Mouse (Mus musculus): ENCODE results near the gene Chrd. TPM values are rescaled to one million over a fixed set of nuclear protein-coding genes. Genes with fewer than 3 reads are reported as not detected.

Chrd gene
- polyA plus RNA-seq, 1 experiment, result 60.1 TPM

DNA sequence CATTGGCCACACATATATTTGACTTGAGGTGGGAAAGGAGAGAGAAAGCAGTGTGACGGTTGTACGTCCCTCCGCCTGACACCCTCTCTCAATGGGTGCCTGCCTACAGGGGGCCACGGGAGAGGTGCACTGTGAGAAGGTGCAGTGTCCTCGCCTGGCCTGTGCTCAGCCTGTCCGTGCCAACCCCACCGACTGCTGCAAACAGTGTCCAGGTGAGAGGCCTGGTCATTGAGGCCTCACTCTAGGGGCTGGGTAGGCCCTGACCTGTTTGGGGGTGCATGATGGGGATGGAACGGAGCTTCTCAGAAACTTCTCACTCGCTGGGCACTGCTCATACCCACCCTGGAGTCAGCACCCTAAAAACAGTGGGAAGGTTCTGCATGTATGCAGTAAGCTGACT lies 6.9 kb downstream of the Chrd start:
- no peak for DNase-seq
- Histone ChIP-seq H3K27ac (ENCODE audit: insufficient read depth, low read length) (no peak overlapping the region), H3K27me3 (ENCODE audit: control insufficient read depth, insufficient read depth, low read length) (no peaks in the 10 kb centered on the region), H3K4me3 (replicated peaks; ENCODE audit: insufficient read depth, low read depth, low read length) (no peak overlapping the region), H3K4me1 (ENCODE audit: control insufficient read depth, insufficient read depth, low read length) (peaks cover 16% of the 10 kb centered on the region)
- 96% methylated on average over 9 of the region's 9 CpGs for WGBS
- no peak for TF ChIP-seq CTCF (IDR thresholded peaks at IDR 0.05; ENCODE audit: borderline replicate concordance, insufficient read depth, low read depth, low read length)
- TF ChIP-seq POLR2A (IDR thresholded peaks at IDR 0.05; ENCODE audit: borderline replicate concordance, insufficient read depth, low read length), result no peak

DNA sequence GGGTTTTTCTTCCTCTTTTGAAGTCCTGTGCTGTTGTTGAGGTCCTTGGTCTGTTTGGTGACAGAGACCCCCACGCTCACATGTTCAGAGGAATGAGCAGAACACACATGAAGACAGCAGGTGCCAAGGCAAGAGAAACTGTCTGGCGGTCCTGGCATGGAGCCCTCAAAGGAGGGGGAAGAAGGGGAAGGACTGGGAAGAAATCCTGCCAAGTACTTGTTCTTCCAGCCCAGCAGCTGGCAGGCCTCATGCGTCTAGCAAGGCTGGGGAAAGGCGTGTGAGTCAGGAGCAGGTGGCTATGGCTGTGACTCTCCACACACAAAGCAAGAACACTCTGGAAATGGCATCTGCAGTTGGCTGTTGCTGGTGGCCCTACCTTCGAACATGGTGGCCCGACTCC lies 13.7 kb downstream of the Chrd start:
- no peaks in the 10 kb centered on the region for H3K27me3 ChIP-seq (ENCODE audit: control insufficient read depth, insufficient read depth, low read length)
- TF ChIP-seq CTCF (IDR thresholded peaks at IDR 0.05; ENCODE audit: borderline replicate concordance, insufficient read depth, low read depth, low read length) (no peak), POLR2A (IDR thresholded peaks at IDR 0.05; ENCODE audit: borderline replicate concordance, insufficient read depth, low read length) (no peak)
- H3K27ac ChIP-seq (ENCODE audit: insufficient read depth, low read length), result no peak overlapping the region
- no peak for DNase-seq
- WGBS, result 13% methylated on average over 6 of the region's 6 CpGs
- H3K4me3 ChIP-seq (replicated peaks; ENCODE audit: insufficient read depth, low read depth, low read length), result no peak overlapping the region
- H3K4me1 ChIP-seq (ENCODE audit: control insufficient read depth, insufficient read depth, low read length), result no peaks in the 10 kb centered on the region; the same call in 1 of the 2 replicates

DNA sequence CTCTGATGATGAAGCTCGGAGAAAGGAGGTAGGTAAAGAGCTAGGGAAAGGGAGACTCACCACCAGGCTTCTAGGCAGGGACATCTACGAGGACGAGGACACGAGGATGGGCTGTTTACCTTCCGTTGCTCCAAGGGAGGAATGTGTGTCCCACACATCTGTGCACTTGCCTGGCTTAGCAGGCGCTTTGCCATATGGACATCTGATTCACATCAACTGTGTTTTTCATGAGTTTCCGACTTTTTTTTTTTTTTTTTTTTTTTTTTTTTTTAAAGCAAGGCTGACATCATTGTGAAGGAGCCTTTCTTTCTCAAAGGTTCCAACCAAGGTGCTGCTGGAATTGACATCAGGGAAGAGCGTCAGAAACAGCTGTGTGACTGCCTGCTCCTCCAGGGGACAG lies 17.6 kb downstream of the Chrd start:
- no peak overlapping the region for H3K4me3 ChIP-seq (replicated peaks; ENCODE audit: insufficient read depth, low read depth, low read length)
- H3K4me1 ChIP-seq (ENCODE audit: control insufficient read depth, insufficient read depth, low read length), result no peaks in the 10 kb centered on the region; the same call in 1 of the 2 replicates
- no peak for TF ChIP-seq CTCF (IDR thresholded peaks at IDR 0.05; ENCODE audit: borderline replicate concordance, insufficient read depth, low read depth, low read length)
- no peak for TF ChIP-seq POLR2A (IDR thresholded peaks at IDR 0.05; ENCODE audit: borderline replicate concordance, insufficient read depth, low read length)
- no peak overlapping the region for H3K27ac ChIP-seq (ENCODE audit: insufficient read depth, low read length)
- whole genome bisulfite sequencing, result 29% methylated on average over 8 of the region's 8 CpGs
- no peak for DNase-seq
- no peaks in the 10 kb centered on the region for H3K27me3 ChIP-seq (ENCODE audit: control insufficient read depth, insufficient read depth, low read length)

DNA sequence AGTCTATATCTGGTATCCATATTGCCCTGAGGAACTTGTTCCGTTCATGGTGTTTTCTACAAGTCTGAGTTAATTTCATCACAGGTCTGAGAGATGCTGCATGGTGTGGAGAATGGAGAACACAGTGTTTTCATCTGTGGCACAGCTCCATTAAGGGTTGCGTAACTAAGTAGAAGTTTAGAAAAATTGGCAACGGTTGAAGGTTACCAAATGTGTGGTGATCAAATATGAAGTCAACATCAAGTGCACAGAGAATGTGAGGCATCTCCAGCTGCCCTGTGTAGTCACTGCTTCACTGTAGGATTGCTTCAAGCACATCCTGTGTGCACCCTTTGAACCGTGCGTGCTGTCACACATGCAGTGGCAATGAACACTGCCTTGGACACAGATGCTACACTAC lies 23.1 kb downstream of the Chrd start:
- Histone ChIP-seq H3K4me3 (replicated peaks; ENCODE audit: insufficient read depth, low read depth, low read length) (no peak overlapping the region), H3K27me3 (ENCODE audit: control insufficient read depth, insufficient read depth, low read length) (no peaks in the 10 kb centered on the region), H3K4me1 (ENCODE audit: control insufficient read depth, insufficient read depth, low read length) (no peaks in the 10 kb centered on the region), H3K27ac (ENCODE audit: insufficient read depth, low read length) (no peak overlapping the region)
- no peak for DNase-seq
- TF ChIP-seq POLR2A (IDR thresholded peaks at IDR 0.05; ENCODE audit: borderline replicate concordance, insufficient read depth, low read length) (no peak), CTCF (IDR thresholded peaks at IDR 0.05; ENCODE audit: borderline replicate concordance, insufficient read depth, low read depth, low read length) (no peak)
- WGBS, result 90% methylated on average over 5 of the region's 5 CpGs

DNA sequence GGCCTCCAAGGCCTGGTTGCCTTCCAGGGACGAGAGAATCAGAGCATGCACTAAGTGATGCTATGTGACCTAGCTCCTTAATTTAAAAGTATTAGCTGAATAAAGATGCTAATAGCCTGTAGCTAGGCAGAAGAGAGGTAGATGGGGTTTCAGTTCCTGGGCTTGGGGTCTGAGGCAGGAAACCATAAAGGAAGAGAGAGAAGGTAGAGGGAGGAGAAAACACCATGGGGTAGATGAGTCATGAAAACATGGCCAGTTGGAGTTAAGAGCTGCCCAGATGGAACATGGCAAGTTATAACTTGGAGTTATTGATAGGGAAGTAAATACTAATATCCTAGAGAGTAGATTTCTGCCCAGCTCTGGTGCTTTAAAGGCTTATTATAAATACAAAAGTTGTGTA lies 24.5 kb downstream of the Chrd start:
- no peaks in the 10 kb centered on the region for H3K27me3 ChIP-seq (ENCODE audit: control insufficient read depth, insufficient read depth, low read length)
- H3K4me3 ChIP-seq (replicated peaks; ENCODE audit: insufficient read depth, low read depth, low read length), result no peak overlapping the region
- TF ChIP-seq POLR2A (IDR thresholded peaks at IDR 0.05; ENCODE audit: borderline replicate concordance, insufficient read depth, low read length) (no peak), CTCF (IDR thresholded peaks at IDR 0.05; ENCODE audit: borderline replicate concordance, insufficient read depth, low read depth, low read length) (no peak)
- no peak for DNase-seq
- H3K27ac ChIP-seq (ENCODE audit: insufficient read depth, low read length), result no peak overlapping the region
- 90% methylated on average over 1 of the region's 1 CpGs for WGBS
- no peaks in the 10 kb centered on the region for H3K4me1 ChIP-seq (ENCODE audit: control insufficient read depth, insufficient read depth, low read length)

DNA sequence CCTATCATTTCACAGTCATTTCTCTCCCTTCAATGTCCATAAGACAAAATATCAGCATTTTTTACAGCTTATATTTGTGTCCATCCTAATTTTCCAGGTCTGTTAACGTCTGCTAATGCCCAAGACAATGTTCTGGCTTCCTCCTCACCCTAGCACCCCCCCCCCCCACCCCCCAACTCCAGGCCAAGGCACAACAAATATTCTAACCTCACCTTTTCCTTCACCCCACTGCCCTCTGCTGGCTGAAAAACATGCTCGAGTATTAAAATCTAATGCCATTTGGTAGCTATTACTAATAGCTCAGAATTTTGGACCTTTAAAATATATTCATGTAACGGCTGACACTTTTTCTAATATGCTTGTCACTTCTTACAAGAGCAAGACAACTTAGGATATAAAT lies 28.8 kb downstream of the Chrd start:
- H3K27me3 ChIP-seq (ENCODE audit: control insufficient read depth, insufficient read depth, low read length), result no peaks in the 10 kb centered on the region
- 4% methylated on average over 3 of the region's 3 CpGs for WGBS
- no peak overlapping the region for H3K27ac ChIP-seq (ENCODE audit: insufficient read depth, low read length)
- no peaks in the 10 kb centered on the region for H3K4me1 ChIP-seq (ENCODE audit: control insufficient read depth, insufficient read depth, low read length)
- peak; percentile 64 for DNase-seq
- TF ChIP-seq CTCF (IDR thresholded peaks at IDR 0.05; ENCODE audit: borderline replicate concordance, insufficient read depth, low read depth, low read length) (peak; percentile 30; the same call in 1 of the 2 replicates), POLR2A (IDR thresholded peaks at IDR 0.05; ENCODE audit: borderline replicate concordance, insufficient read depth, low read length) (no peak)
- no peak overlapping the region for H3K4me3 ChIP-seq (replicated peaks; ENCODE audit: insufficient read depth, low read depth, low read length)

DNA sequence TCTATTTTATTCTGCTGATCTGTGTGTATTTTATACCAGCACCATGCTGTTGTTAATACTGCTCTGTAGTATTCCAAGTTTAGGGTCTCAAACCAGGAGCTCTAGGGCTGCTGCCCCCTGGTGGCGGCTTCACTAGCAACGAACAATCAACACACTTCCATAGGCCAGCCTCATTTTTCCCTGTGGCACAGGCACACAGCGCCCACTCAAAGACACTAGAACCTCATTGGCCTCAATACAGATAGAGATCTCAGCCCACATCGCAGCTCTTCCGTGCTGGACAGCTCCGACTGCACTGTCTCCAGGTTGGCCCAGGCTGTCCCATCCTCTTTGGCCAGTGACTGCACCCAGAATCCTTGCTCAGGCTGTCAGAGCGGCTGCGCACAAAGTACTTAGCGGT lies 32.3 kb downstream of the Chrd start:
- Histone ChIP-seq H3K4me3 (replicated peaks; ENCODE audit: insufficient read depth, low read depth, low read length) (no peak overlapping the region), H3K27ac (ENCODE audit: insufficient read depth, low read length) (no peak overlapping the region), H3K4me1 (ENCODE audit: control insufficient read depth, insufficient read depth, low read length) (no peaks in the 10 kb centered on the region), H3K27me3 (ENCODE audit: control insufficient read depth, insufficient read depth, low read length) (no peaks in the 10 kb centered on the region)
- TF ChIP-seq CTCF (IDR thresholded peaks at IDR 0.05; ENCODE audit: borderline replicate concordance, insufficient read depth, low read depth, low read length) (peak; percentile 55), POLR2A (IDR thresholded peaks at IDR 0.05; ENCODE audit: borderline replicate concordance, insufficient read depth, low read length) (no peak)
- DNase-seq, result peak; percentile 27 to 35
- WGBS, result 51% methylated on average over 9 of the region's 9 CpGs

DNA sequence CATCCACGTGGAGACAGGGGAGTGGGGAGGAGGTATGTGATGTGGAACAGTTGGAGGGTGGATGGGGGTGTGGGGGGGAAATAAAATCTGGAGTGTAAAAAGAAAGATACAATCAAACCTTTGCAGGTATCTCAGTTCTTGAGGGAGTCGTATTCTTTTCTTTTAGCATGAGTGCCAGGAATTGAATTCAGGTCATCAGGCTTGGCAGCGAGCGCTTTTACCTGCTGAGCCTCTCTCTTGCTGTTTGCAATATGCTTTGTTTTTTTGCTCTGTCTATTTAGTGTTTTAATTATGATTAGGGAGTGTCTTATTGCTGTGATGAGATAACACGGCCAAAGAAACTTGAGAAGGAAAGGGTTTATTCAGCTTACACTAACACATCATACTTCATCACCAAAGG lies 42.1 kb downstream of the Chrd start:
- peak; percentile 56 to 74 for DNase-seq
- Histone ChIP-seq H3K27ac (ENCODE audit: insufficient read depth, low read length) (peak overlapping the region; percentile 96), H3K4me1 (ENCODE audit: control insufficient read depth, insufficient read depth, low read length) (peaks cover 11% of the 10 kb centered on the region), H3K27me3 (ENCODE audit: control insufficient read depth, insufficient read depth, low read length) (no peaks in the 10 kb centered on the region), H3K4me3 (replicated peaks; ENCODE audit: insufficient read depth, low read depth, low read length) (no peak overlapping the region)
- no peak for TF ChIP-seq CTCF (IDR thresholded peaks at IDR 0.05; ENCODE audit: borderline replicate concordance, insufficient read depth, low read depth, low read length)
- TF ChIP-seq POLR2A (IDR thresholded peaks at IDR 0.05; ENCODE audit: borderline replicate concordance, insufficient read depth, low read length), result no peak
- 8% methylated on average over 5 of the region's 5 CpGs for WGBS
